Mouse (Mus musculus): ENCODE measurements at regions not wholly inside any gene's neighbourhood (a gene's known extent, or its start where the extent isn't known, plus 50 kb on each side); places are given as distances from the start of the nearest gene placed in this dataset.
"Not testable (repeated sequence)": the region's sequence is repeated elsewhere in the genome, so short reads cannot be mapped to it uniquely, and the experiment has no call there.

DNA sequence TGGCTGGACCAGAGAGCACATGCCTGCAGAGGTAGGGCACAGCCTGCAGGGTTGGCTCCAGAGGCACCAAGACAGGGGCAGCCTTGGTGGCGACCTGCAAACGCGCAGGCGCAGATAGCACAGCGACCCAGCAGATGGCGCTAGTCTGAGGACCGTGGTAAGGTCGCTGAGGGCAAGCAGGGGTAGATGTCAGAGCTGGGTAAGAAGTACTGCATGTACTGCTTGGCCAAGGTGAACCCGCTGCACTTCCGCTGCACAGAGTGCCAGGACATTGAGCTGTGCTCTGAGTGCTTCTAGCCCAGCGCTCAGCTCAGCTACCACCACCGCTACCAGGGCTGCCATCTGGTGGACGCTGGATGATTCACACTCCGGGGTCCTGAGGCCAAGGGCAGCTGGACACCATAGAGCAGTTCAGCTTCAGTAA lies 68.3 kb downstream of the Hsp90b1 start:
- peak; percentile 64 to 65 for DNase-seq

DNA sequence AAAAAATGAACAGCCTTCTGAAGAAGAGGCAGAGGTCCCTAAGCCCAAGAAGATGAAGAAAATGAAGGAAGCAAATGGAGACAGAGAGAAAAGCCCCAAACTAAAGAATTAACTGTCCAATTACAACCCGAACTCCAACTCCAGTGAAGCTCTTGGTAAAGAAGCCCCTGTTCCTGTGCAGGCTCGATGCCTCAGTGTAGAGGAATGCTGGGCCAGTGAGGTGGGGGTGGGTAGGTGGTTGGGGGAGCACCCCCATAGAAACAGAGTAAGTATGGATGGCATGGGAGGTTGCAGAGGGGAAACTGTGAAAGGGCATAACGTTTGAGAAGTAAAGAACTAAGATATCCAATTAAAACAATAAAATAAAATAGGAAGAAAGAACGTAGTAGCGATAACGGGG lies 68.8 kb downstream of the Hsp90b1 start:
- not testable (repeated sequence) for DNase-seq

DNA sequence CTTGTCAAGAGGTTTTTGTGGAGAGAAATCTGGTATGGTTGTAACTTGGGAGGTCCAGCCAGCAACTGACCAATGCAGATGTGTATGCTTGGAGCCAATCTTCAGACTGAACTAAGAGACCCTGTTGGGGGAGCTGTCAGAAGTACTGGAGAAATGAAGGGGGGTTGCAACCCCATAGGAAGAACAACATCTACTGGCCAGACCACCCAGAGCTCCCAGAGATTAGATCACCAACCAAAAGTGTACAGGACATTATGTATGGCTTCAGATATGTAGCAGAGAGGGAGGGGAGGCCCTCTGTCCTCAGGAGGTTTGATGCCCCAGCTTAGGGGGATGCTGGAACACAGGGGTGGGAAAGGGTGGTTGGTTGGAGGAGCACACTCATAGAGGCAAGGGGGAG lies 78.6 kb downstream of the Hsp90b1 start:
- DNase-seq = not testable (repeated sequence)

DNA sequence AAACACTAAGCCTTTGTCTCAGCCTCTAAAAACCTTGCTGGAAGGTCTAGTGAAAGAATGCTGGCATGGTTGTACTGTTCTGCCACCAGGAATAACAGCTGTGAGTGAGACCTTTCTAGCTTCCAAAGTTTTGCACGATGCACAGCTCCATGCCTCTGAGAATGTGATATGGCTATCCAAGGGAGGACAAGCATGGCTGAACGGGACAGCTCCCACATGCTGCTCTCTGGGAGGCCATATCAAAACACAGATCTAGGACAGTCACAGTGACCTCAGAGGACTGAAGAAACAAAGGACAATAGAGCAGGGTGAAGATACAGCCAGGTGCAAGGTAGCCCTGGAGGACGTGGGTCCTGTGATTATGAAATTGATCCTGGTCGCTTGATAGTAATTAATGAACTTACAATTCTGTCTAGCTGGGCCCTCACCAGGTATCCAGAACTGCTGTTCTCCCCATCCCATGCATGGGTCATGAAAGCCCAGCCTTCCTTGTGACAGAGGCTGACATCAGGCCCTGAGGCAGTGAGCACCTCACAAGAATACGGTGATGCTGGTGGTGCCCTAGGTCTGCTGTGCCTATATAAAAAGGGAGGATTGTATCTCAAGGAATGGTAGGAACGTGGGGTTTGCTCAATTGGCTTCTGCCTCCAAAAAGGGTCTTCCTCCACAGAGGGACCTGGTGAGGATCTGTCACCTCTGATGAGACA lies 87.2 kb downstream of the Hsp90b1 start:
- DNase-seq = not testable (repeated sequence)

DNA sequence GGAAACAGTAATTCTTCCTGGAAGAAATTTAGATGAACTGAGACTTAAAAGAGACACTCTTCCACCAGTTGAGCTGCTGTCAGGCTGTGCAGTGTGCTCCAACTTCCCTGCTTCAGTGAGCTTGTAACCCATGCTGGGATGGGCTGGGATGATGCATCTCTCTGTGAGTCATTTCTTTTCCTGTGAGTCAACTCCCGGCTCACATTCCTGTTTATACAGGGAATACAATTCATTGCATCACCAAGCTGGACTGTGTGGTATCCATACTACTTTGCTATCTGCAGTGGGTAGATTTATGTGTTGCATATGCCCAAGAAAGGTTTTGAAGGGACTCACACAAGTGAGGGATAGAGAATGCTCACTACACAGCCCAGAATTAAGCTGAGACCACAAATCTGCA lies 93.0 kb downstream of the Hsp90b1 start:
- DNase-seq = not testable (repeated sequence)

DNA sequence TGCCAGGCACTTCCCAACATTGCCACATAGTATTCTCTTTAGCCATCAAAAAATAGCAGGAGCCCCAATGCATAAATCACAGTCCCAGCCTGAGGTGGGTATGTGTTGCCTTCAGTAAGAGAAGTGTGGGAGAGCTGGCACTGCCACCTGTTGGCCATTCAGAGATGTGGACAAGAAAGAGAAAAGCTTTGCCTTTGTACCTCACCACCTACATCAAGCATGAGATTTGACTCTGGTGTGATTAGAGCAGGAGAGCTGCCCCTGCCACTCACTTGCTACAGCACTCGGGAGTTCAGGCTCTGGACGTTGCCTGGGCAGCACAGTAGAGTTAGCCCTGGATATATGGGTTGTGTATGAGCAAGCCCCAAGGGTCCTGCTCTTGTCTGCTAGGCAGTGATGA lies 95.3 kb downstream of the Hsp90b1 start:
- not testable (repeated sequence) for DNase-seq

DNA sequence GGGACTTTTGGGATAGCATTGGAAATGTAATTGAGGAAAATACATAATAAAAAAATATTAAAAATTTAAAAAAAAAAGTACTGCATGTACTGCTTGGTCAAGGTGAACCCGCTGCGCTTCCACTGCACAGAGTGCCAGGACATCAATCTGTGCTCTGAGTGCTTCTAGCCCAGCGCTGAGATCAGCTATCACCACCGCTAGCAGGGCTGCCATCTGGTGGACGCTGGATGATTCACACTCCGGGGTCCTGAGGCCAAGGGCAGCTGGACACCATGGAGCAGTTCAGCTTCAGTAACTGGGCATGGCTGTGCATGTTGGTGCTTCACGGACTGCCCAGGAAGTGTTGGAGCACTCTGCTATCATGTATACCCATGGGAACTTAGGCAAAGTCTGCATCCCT lies 102.1 kb upstream of the Syn3 start:
- DNase-seq = not testable (repeated sequence)

DNA sequence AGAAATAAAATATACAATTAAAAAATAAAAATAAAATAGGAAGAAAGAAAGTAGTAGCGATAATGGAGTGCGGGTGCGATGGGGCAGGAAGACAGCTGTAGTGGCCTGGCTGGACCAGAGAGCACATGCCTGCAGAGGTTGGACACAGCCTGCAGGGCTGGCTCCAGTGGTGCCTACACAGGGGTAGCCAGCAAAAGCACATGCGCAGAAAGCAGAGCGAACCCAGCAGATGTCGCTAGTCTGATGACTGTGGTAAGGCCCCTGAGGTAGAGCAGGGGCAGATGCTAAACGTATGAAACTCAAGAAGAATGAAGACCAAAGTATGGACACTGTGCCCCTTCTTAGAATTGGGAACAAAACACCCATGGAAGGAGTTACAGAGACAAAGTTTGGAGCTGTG lies 101.3 kb upstream of the Syn3 start:
- DNase-seq = not testable (repeated sequence)

DNA sequence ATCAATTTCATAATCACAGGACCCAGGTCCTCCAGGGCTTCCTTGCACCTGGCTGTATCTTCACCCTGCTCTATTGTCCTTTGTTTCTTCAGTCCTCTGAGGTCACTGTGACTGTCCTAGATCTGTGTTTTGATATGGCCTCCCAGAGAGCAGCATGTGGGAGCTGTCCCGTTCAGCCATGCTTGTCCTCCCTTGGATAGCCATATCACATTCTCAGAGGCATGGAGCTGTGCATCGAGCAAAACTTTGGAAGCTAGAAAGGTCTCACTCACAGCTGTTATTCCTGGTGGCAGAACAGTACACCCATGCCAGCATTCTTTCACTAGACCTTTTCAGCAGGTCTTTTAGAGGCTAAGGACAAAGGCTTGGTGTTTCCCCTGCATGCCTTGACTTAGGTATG lies 91.5 kb upstream of the Syn3 start:
- DNase-seq = not testable (repeated sequence)

DNA sequence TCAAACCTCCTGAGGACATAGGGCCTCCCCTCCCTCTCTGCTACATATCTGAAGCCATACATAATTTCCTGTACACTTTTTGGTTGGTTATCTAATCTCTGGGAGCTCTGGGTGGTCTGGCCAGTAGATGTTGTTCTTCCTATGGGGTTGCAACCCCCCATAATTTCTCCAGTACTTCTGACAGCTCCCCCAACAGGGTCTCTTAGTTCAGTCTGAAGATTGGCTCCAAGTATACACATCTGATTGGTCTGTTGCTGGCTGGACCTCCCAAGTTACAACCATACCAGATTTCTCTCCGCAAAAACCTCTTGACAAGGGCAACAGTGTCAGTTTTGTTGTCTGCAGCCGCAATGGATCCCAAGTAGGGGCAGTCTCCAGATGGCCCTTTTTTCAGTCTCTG lies 68.2 kb upstream of the Syn3 start:
- not testable (repeated sequence) for DNase-seq

DNA sequence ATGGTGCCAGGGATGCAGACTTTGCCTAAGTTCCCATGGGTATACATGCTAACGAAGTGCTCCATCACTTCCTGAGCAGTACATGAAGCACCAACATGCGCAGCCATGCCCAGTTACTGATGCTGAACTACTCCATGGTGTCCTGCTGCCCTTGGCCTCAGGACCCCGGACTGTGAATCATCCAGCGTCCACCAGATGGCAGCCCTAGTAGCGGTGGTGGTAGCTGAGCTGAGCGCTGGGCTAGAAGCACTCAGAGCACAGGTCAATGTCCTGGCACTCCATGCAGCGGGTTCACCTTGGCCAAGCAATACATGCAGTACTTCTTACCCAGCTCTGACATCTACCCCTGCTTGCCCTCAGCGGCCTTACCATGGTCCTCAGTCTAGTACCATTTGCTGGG lies 57.1 kb upstream of the Syn3 start:
- DNase-seq = peak; percentile 2 to 3
